Mouse (Mus musculus): Measurements from ENCODE around the gene Vcl. TPM values are rescaled to one million over a fixed set of nuclear protein-coding genes. Genes with fewer than 3 reads are reported as not detected.

Gene Vcl
- 47.7 and 58.8 TPM in 2 replicates for polyA plus RNA-seq (2015; fragmentation: Nextera tagmentation; extraction: Ambion mirVana)

DNA sequence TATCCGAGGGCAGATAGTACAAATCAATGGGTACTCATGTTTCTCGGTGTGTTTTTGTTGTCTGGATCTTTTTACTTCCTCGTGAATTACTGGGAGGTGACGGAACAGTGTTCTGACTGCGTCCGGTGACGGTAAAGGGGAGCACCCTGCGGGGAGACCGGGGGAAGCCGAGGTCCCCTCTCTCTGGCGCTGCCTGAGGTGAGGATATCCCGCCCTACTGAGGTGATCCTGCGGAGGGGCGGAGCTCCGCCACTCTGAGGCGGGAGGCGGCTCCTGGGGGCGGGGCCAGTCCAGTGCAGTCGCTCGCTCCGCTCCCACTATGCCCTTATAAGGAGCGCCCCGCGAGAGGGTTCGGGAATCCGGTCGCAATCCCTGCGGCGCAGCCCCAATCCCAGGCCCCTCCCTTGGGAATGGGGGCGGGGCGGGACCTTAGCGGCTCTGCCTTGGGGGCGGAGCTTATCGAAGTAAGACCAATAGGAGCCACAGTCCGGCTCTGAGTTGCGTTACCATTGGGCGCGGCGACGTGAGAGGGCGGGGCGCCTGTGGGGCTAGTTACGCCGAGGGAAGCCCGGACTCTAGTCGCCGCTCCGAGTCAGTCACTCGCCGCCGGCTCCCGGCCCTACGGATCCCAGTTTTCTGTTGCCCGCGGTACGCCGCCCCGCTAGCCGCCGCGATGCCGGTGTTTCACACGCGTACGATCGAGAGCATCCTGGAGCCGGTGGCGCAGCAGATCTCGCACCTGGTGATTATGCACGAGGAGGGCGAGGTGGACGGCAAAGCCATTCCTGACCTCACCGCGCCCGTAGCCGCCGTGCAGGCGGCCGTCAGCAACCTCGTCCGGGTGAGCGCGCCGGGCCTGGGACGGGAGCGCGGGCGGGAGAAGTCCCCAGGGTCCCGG, at the start of gene Vcl:
TSS of gene Vcl (plus strand) at position 551 of the 898 bp plus-strand sequence.
- Histone ChIP-seq H3K4me1 (peaks cover 15% of the 10 kb centered on the region), H3K4me3 (peak within 1 kb of the TSS; percentile 92), H3K4me2 (replicated peaks) (peak within 1 kb of the TSS; percentile 93), H3K36me3 (no peaks in the 10 kb centered on the region), H3K27me3 (no peaks in the 10 kb centered on the region), H3K9me3 (no peaks in the 10 kb centered on the region), H3K27ac (peak within 1 kb of the TSS; percentile 78), H3K9ac (peak within 1 kb of the TSS; percentile 83)
- ATAC-seq (ENCODE audit: low FRiP score, low read depth), result peak; percentile 98
- under 1% methylated on average over 88 of the region's 89 CpGs for WGBS

DNA sequence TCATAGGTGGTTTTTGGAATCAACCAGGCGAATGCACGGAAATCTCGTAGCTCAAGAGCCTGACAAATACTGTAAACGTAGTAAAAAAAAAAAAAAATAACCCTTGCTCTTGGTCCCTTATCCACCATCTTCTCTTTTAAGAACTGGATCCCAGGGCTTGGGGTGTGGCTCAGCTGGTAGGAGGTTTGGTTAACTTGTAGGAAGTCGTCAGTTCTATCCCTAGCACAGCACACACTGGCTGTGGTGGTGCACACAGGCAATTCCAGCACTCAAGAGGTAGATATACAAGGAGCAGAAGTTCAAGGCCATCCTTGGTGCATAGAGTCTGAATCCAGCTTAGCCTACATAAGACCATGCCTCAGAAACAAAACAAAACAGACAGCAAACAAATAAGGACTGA, 44.5 kb upstream of the Vcl start:
- Histone ChIP-seq H3K36me3 (no peaks in the 10 kb centered on the region), H3K9me3 (no peaks in the 10 kb centered on the region), H3K4me3 (no peak overlapping the region), H3K4me2 (replicated peaks) (no peak overlapping the region), H3K27ac (no peak overlapping the region), H3K27me3 (no peaks in the 10 kb centered on the region), H3K4me1 (peaks cover 26% of the 10 kb centered on the region), H3K9ac (no peak overlapping the region)
- no peak for ATAC-seq (ENCODE audit: low FRiP score, low read depth)
- 82% methylated on average over 5 of the region's 5 CpGs for WGBS

DNA sequence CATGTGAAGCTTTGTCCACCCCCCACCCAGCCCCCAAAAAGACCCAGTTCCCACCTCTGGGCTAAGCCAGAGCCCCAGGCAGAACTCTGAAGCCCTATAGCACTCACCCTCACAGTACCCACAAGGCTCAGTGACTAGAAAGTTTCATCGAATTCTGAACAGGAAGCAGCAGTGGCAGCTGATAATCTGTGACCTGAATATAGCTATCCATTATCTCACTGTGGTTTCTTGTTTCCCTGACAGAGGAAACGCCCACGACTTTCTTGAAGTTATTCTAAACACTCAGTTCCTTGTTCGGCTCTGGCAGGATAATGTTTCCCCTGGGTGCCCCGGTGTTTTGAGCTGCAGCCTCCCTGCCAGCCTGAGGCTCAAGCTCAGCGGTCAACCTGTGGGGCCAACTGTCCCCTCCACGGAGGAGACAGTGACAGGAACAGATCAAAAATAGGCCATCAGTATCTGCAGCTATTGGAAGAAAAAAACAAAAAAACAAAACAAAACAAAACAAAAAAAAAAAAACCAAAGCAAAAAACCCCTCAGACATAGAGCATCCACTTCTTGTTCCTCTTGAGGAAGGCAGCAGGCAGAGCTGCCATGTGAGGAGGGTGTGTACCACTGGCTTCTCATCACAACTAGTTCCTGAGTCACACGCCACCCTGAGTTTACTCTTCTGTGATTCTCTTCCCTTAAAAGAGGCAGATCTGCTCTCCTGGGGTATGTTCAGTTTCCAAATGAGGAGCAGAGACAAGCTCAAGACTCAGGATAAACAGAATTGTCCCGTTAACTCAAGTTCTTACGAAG, 43.9 kb upstream of the Vcl start:
- 31% methylated on average over 10 of the region's 10 CpGs for WGBS
- no peak overlapping the region for H3K4me3 ChIP-seq
- H3K9me3 ChIP-seq, result no peaks in the 10 kb centered on the region
- H3K4me2 ChIP-seq (replicated peaks), result peak overlapping the region; percentile 16; the same call in 1 of the 2 replicates
- no peak overlapping the region for H3K9ac ChIP-seq
- peak; percentile 52 for ATAC-seq (ENCODE audit: low FRiP score, low read depth)
- H3K4me1 ChIP-seq, result peaks cover 26% of the 10 kb centered on the region
- peak overlapping the region; percentile 39; the same call in 1 of the 2 replicates for H3K27ac ChIP-seq
- no peaks in the 10 kb centered on the region for H3K36me3 ChIP-seq
- no peaks in the 10 kb centered on the region for H3K27me3 ChIP-seq

DNA sequence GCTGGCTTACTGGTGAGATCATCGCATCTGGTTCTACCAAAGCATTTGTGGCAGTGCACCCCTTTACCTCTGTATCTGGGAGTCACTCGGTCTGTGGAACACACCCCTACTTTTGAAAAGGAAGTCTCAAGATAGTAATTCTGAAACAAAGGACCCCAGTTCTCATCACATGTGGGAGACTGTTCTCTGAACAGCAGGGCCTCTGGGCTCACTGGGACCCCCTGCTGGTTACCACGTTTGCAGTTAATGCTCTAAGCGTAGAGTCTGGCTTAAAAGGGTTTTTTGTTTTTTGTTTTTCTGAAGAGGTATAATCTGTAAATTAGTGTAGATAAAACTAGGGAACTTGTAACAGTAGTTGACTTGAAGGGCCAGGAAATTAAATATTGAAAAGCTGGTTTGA, 42.9 kb upstream of the Vcl start:
- no peaks in the 10 kb centered on the region for H3K9me3 ChIP-seq
- H3K27ac ChIP-seq, result no peak overlapping the region
- peaks cover 21% of the 10 kb centered on the region for H3K4me1 ChIP-seq
- WGBS, result 46% methylated on average over 4 of the region's 4 CpGs
- no peaks in the 10 kb centered on the region for H3K36me3 ChIP-seq
- no peaks in the 10 kb centered on the region for H3K27me3 ChIP-seq
- no peak overlapping the region for H3K4me3 ChIP-seq
- H3K4me2 ChIP-seq (replicated peaks), result no peak overlapping the region
- ATAC-seq (ENCODE audit: low FRiP score, low read depth), result no peak
- no peak overlapping the region for H3K9ac ChIP-seq

DNA sequence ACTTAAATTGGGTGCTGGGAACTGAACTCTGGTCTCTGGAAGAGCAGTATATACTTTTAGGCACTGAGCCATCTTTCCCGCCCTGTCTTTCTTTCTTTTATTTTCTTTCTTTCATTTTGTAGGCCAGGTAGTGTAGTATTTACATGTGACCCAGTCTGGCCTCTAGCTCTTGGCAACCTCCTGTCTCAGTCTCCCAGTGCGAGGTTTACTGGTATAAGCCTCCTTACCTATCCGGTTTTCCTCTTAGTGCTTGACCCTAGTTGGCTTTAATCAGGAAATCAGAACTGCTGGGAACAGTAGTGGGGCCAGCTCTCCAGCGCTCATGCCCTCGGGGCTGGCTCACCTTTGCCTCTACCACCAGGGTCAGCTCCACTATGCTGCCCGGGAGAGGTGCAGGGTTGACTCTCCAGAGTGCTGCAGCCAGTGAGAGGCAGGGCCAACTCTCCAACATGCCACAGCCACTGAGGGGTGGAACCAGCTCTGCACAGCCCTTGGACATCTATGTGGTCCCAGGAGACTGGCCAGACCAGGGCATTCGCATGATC, 41.6 kb upstream of the Vcl start:
- ATAC-seq (ENCODE audit: low FRiP score, low read depth), result no peak
- Histone ChIP-seq H3K4me2 (replicated peaks) (no peak overlapping the region), H3K4me3 (no peak overlapping the region), H3K4me1 (peaks cover 31% of the 10 kb centered on the region), H3K27ac (no peak overlapping the region), H3K36me3 (no peaks in the 10 kb centered on the region), H3K9ac (no peak overlapping the region), H3K9me3 (no peaks in the 10 kb centered on the region), H3K27me3 (no peaks in the 10 kb centered on the region)
- 80% methylated on average over 7 of the region's 7 CpGs for WGBS

DNA sequence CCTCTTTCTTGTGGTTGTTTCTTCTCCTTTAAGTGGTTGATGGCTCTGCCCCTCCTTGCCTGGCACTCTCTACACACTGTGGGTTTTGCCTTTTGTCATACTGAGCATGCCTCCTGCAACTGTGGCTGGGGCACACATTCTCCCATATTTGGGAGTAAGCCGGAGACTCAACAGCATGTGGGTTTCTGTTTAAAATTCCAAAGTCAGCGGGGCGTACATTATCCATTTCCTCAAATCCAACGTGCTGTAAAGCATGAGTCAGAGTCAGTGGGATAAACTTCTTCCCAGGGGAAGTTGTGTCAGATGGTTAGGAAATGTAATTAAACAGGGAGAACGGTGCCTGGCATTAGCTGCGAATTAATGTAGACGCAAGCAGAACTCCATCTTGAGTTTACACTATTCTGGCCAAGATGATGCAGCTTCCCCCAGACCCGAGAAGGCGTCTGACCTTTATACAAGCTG, 37.2 kb upstream of the Vcl start:
- Histone ChIP-seq H3K4me2 (replicated peaks) (peak overlapping the region; percentile 31), H3K36me3 (no peaks in the 10 kb centered on the region), H3K27ac (peak overlapping the region; percentile 64; the same call in 1 of the 2 replicates), H3K9ac (no peak overlapping the region), H3K4me3 (no peak overlapping the region), H3K27me3 (no peaks in the 10 kb centered on the region), H3K9me3 (no peaks in the 10 kb centered on the region), H3K4me1 (peaks cover 26% of the 10 kb centered on the region)
- peak; percentile 90 for ATAC-seq (ENCODE audit: low FRiP score, low read depth)
- WGBS, result 18% methylated on average over 9 of the region's 9 CpGs

DNA sequence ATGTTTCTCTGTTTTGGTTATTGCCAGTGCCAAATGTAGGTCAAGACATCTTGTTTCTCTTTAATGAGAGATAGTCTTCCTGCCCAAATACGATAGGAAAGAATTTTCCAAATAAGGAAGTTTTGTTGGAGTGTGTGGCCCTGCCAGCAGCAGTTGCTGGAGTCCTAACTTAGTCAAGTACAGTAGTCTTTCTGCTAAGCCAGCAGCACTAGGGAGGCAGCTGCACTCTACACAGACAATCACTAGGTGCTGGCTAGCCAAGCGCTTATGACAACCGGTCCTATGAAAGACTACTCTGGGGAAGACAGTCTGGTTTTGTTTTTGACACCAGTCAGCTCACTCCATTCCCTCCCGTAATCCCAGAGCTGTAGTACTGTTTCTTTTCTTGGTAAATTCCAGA, 35.4 kb upstream of the Vcl start:
- Histone ChIP-seq H3K9me3 (no peaks in the 10 kb centered on the region), H3K4me1 (peaks cover 26% of the 10 kb centered on the region), H3K27ac (no peak overlapping the region), H3K4me2 (replicated peaks) (no peak overlapping the region), H3K9ac (no peak overlapping the region), H3K27me3 (no peaks in the 10 kb centered on the region), H3K36me3 (no peaks in the 10 kb centered on the region), H3K4me3 (no peak overlapping the region)
- ATAC-seq (ENCODE audit: low FRiP score, low read depth), result no peak
- WGBS, result 52% methylated on average over 4 of the region's 4 CpGs

DNA sequence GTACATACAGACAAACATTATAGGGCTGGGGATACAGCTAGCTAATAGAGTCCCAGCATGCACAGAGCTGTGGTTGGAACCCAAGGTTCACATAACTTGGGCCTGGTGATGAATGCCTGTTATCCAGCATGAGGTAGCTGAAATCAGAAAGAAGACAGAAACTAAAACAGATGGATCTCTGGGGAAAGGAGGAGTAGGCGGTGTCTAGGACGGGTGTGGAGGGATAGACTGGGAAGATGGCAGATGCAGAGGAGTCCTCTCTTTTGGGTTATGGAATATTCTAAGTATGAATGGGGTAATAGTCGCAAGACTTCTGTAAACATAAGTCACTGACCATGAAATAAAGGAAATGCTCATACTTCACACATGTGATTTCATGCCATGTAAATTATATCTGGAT, 27.9 kb upstream of the Vcl start:
- no peak overlapping the region for H3K4me2 ChIP-seq (replicated peaks)
- no peak overlapping the region for H3K27ac ChIP-seq
- no peaks in the 10 kb centered on the region for H3K9me3 ChIP-seq
- H3K9ac ChIP-seq, result no peak overlapping the region
- 94% methylated on average over 3 of the region's 3 CpGs for WGBS
- no peaks in the 10 kb centered on the region for H3K27me3 ChIP-seq
- H3K4me3 ChIP-seq, result no peak overlapping the region
- H3K4me1 ChIP-seq, result no peaks in the 10 kb centered on the region
- no peak for ATAC-seq (ENCODE audit: low FRiP score, low read depth)
- no peaks in the 10 kb centered on the region for H3K36me3 ChIP-seq

DNA sequence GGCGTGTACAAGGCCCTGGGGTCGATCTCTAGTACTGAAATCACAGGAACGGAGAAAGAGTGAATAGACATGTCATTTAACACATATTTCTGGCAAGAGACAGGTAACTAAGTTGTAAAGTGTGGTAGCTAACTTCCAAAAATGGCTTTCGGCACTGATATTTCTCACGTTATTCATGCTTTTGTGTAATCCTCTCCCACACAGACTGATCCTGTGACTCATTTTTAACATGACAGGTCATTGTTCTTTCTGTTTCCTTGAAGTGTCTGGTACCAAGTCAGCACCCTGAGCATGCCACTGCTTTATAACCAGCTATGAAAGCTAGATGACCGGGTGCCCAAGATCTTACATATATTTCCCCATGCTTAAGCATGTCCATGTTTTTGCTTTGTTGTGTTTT, 26.1 kb upstream of the Vcl start:
- WGBS, result 86% methylated on average over 6 of the region's 6 CpGs
- Histone ChIP-seq H3K4me3 (no peak overlapping the region), H3K27ac (no peak overlapping the region), H3K9me3 (no peaks in the 10 kb centered on the region), H3K9ac (no peak overlapping the region), H3K4me1 (no peaks in the 10 kb centered on the region), H3K27me3 (no peaks in the 10 kb centered on the region), H3K4me2 (replicated peaks) (no peak overlapping the region), H3K36me3 (no peaks in the 10 kb centered on the region)
- ATAC-seq (ENCODE audit: low FRiP score, low read depth), result no peak

DNA sequence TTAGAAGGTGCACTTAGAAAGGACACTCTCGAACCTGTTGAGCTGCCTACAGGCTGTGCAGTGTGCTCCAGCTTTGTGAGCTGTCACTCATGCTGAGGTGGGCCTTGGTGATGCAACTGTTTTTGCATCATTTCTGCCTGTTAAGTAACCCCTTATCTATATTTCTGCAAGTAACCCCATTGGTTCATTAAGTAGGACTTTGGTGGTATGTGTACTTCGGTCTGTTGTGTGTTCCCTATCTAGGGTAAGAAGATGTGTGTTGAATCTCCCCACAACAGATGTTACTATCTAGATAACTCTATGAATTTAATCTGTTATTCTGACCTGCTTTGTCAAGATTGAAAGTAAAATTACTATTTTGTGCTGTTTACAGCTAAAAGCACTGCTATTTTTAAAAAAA, 17.4 kb upstream of the Vcl start:
- H3K4me2 ChIP-seq (replicated peaks), result no peak overlapping the region
- 86% methylated on average over 2 of the region's 2 CpGs for WGBS
- H3K9ac ChIP-seq, result no peak overlapping the region
- no peak overlapping the region for H3K4me3 ChIP-seq
- no peaks in the 10 kb centered on the region for H3K27me3 ChIP-seq
- no peaks in the 10 kb centered on the region for H3K4me1 ChIP-seq
- no peaks in the 10 kb centered on the region for H3K36me3 ChIP-seq
- H3K9me3 ChIP-seq, result no peaks in the 10 kb centered on the region
- no peak for ATAC-seq (ENCODE audit: low FRiP score, low read depth)
- H3K27ac ChIP-seq, result no peak overlapping the region

DNA sequence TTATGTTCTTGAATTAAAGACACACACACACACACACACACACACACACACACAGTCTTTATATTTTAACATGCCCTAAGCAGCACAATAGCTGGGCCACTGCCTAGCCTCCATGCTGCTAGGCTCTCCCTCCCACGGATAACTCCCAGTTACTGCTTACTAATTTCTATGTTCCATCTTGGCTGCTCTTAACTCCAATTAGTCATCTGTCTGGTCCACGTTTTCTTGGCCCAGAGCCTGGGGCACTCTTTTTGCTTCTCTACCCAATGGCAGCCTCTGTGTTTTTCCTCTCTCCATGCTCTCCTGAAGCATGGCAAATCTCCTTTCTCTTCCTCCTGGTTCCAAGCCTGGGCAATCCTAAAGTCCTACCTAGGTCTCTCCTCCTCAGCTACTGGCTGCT, 14.8 kb upstream of the Vcl start:
- no peak for ATAC-seq (ENCODE audit: low FRiP score, low read depth)
- Histone ChIP-seq H3K27me3 (no peaks in the 10 kb centered on the region), H3K4me1 (no peaks in the 10 kb centered on the region), H3K27ac (no peak overlapping the region), H3K9me3 (no peaks in the 10 kb centered on the region), H3K4me3 (no peak overlapping the region), H3K4me2 (replicated peaks) (no peak overlapping the region), H3K36me3 (no peaks in the 10 kb centered on the region), H3K9ac (no peak overlapping the region)
- 51% methylated on average over 2 of the region's 2 CpGs for WGBS

Data from limb, embryonic 13.5 days (tissue).